Mouse (Mus musculus) G1E-ER4 (cell line): ENCODE measurements around the gene Agap1. TPM values are rescaled to one million over a fixed set of nuclear protein-coding genes. Genes with fewer than 3 reads are reported as not detected.

Experiments
- GATA1 ChIP-seq: IDR thresholded peaks from one replicate; pipeline ENCODE4 v1.8.0; 2012; ENCODE audit warnings: low read length, inconsistent platforms
- polyA plus RNA-seq: library from polyadenylated mRNA; stranded (reverse); fragments of >175 nt; gene quantifications from 2 replicates; pipeline ENCODE4 v1.2.3, GENCODE M21; 2012

Gene Agap1
- polyA plus RNA-seq, 1 experiment, result not detected

DNA sequence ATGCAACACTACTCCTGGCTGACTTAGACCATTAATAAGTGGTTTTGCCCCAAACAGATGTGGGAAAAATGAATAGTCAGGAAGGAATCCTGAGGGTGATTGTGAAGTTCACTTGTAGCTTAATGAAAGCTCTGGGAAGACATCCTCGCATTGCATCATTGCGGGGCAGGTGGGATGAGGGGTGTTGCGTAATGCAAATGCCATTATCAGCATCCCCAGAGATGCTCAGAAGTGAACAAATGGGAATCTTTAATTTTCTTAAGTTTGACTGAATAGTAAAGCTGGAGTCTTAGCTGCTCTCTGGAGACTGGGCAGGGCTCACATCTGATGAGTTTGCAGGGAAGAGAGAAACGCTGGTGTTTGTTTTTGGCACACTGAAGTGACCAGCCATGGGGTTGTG, 90.5 kb downstream of the Agap1 start:
- no peak for TF ChIP-seq GATA1

DNA sequence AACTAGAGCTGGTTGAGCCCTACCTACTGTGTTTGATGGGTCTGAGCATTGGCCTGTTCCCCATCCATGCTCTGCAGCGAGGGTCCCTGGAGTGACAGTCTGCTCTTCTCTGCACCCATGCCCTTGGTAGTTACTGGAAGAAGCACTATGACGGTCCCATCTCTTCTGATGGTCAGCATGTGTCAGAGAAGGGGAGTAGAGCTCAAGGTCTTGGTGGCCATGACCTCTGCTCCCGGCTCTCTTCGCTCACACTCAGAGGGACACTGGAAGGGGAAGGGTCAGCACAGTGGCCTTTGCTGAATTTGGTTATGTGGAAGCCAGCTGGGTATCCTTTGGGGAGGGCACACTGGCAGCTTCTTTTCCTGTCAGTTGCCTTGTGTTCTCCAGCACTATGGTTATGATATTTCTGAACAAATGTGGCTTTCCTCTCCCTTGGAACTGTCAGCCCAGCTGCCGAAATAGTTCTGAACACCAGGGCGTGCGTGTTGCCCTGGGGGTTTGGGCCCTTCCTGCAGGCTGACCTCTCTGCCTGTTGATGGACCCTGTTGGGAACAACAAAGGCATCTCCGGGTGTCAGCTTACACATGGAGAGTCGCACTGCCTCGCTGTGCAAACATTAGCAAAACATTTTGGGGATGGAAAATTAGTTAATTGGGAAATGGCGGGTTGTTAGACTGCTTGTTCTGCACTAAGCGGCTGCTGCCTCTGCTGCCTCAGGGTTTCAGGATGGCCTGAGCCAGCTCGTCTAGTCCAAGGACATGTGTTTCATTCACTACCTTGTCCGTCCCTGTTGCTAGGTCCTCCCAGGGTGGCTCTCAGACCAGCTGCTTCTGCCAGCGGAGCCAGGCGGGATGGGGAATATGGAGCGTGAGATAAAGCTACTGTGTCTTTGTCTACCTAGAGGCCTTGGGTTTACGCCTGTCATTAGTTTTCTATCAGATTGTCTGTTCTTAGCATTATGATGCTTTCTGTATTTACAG, 93.2 kb downstream of the Agap1 start:
- TF ChIP-seq GATA1, result no peak

DNA sequence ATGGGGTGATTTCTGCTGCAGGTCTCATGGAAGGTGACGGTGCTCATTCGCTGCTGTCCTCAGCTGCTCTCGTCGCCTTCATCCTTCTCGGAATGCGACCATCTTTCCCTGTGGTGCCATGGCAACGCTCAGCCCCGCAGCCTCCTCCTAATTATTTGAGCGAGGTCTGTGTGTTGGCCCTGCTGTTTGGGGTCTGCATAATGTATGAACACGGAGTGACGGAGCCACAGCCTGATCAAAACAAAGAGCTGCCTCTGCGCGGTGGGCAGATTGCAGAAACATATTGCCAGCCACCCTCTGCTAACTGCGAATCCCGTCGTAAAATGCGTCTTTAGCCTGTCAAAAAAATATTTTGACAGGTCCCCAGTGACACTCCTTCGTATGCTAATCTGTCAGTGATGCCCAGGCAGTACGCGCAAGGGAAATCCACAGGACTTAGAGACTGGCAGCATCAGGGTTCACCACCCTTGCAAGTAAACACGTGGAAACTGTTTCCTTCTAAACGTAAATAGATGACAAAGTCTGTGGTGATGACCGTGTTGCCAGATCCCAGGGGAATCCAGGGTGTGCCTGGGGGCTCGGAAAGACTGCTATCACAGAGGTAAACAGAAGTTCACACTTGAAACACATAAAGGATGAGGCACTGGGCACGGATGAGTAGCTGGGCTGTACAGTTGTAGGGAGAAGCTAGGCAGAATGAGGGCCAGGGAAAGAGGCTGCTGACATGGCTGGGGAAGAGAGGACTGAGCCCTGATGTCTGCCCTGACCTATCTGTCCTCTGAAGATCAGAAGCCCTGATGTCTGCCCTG, 95.7 kb downstream of the Agap1 start:
- TF ChIP-seq GATA1, result no peak

GRCm38 (mm10) chr1:89552470-89552869, 97.9 kb downstream of the Agap1 start:
- no peak for TF ChIP-seq GATA1

DNA sequence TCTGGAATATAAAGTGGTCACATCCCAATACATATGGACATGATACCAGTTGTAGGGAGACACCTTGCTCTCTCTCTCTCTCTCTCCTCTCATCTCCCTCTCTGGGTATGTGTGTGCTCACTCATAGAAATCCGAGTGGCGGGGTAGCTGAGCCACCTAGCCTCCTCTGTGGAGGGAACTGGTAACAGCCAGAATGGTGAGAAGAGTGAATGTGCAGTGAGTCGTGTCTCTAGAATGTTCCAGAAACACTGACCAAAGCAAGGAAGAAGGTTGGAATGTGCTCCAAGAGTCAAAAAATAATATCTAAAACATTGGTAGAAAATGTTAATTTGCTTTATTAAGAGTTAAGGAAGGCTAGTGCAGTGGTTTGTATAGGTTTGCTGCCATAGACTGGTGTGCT, 99.2 kb downstream of the Agap1 start:
- TF ChIP-seq GATA1, result no peak

DNA sequence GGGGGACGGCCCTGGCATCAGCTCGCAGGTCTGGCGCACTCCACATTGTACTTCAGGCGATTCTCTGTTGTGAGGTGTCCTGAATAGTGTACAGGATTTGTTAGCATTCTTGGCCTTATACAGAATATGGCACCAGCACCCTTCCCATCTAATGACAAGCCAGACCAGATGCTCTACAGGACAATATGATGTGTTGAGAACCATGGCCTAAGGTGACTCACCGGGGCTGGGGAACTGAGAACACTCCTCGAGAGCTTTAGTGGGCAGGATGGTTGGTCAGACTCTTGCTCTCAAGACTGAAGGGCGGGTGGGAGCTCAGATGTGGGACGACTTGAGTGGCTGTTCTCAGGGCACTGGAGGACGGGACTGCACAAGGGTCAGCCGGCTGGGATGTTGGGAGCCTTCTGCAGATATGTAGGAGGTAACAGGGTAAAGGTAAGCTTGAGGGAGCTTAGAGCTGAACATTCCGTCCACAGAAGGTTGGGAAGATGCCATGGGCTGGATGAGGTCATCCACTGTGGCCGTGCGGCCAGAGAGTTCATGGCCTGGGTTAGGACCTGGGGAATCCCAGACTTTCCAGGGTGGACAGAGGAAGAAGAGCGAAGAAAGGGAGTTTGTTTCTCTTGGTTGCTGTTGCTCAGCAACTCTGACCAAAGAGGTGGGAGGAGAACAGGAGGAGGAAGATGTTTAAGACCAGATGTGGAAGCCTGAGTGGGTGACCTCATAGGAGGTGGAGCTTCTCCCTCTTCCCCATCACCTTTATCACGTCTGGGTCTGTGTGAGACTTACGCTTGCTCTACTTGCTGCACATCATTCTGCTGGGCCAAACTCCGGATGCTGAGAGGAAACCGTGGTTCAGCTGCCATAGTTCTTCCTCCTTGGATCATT, 100.6 kb downstream of the Agap1 start:
- TF ChIP-seq GATA1, result no peak

DNA sequence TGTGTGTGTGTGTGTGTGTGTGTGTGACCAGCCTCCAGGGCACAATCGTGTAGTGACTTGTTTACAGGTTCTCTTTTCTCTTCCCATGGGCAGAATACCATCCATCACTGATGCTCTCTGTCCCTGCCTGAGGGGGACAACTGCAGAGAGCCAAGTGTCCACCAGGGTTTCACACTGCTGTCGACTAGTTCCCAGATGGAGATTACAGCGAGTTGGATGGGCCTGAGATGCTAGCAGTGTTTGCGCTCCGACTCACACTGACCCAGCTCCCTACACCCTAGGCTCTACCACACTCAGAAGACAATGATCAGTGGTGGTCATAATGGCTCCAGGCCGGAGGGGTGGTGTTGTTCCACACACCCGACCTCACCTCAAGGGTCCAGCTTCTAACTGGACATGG, 101.4 kb downstream of the Agap1 start:
- TF ChIP-seq GATA1, result no peak

DNA sequence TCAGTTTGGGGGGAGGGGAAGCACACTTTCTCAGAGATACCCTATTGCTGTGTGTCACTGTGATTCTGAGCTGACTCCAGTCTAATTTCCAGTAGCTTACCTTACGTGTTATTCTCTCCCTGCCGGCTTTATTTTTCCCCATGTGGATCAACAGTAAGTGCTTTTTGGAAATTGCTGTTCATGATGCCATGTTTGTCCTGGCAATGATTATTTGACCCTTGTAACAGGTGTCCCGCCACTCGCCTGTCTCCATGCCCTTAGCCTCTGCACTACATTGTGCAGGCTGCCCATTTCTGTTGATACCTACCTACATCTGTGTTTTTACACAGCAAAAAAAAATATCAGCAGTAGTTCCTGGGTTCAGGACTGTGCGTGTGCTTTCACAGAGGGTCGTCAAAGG, 102.8 kb downstream of the Agap1 start:
- TF ChIP-seq GATA1, result no peak

DNA sequence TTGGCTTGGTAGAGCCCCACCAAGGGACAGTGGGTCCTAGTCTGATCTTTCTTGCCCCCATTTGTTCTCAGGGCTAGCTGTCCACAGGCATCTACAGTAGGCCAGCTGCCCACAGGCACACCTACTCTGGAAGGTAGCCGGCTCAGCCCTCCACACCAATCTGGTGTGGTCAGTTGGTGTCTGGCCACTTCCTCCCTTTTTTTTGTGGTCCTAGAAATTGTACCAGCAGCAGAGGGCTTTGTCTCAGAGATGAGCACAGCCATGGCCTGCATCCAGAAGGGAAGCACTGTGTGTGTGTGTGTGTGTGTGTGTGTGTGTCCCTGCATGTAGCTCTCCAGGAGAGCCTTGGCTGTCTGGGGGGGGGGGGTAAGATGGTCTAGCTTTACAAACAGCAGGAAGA, 103.5 kb downstream of the Agap1 start:
- TF ChIP-seq GATA1, result no peak

DNA sequence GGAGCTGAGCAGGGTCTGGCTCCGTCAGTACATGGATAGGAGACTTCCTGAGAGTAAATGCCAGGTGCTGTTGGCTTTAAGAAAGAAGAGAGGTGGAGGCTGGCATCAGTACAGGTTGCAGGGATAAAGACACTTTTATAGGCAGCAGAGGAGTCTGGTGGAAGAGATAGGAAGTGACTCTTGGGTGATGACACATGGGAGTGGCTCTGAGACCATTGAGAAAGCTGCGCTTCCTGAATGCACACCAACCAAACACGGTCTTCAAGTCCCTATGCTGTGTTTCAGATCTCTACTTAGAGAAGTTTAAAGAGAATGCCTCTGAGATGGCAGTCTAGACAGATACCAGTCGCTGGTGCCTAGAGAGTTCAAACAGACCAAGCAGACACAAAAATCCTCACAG, 108.8 kb downstream of the Agap1 start:
- no peak for TF ChIP-seq GATA1

DNA sequence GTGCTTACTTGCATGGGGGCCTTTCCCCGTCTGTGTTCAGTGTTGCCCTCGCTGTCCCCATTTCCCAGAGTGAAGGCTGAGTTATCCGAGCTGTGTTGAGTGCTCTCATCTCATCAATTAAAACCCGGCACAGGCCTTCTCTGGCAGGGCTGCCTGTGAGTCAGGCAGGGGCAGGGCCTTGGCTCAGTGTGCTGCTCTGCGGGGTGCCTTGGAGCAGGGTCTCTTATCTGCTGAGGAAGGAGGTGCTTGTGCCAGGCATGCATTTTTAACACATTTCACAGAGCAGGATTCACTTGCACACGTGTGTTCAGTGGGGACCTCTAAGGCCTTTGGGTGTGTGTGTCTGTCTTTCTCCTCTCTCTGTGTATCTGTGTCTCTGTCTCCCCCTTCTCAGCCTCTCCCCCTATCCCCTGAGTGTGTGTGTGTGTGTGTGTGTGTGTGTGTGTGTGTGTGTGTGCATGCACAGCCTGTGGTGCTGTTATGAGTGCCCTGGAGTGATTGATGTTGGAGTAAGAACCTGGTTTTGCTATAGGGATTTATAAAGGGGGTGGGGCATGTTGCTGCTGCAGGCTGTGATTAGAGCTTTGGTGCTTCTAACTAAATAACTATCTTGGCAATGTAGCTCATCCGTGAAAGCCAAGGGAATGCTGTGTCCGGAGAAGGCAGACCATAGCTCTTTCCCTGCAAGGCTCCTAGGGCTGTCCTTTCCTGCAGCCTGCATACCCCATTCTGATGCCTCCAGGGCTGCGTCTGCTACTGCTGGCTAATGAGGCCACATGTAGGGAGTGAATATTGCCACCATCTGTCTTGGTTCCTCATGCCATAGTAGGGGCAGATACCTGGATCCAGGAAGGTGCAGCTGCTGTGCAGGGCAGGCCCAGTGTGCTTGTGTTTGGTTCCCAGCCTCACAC, 112.2 kb downstream of the Agap1 start:
- no peak for TF ChIP-seq GATA1

GRCm38 (mm10) chr1:89568546-89569405, 114.2 kb downstream of the Agap1 start:
- no peak for TF ChIP-seq GATA1

- no peak for TF ChIP-seq GATA1
Measured at GRCm38 (mm10) chr1:89570522-89571299, 116.1 kb downstream of the Agap1 start.

DNA sequence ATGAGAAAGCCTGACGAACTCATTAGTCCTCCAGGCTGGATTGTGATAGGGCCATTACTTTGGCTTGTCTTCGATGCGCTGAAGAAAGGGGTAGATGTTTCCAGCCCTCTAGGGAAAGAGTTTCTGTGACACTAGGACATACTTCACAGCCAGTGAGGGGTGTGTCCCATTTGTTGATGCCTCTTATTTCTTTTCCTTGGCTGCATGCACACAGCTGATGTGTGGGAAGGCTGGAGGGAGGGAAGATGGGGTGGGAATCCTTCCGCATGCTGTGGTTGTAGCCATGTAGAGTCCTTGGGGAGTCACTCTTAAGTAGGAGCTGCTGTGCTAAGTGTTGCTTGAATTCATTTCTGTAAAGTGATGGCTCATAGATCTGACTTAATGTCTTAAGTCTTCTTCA, 118.9 kb downstream of the Agap1 start:
- TF ChIP-seq GATA1, result no peak
